Mouse (Mus musculus) R1 (cell line): Measurements from ENCODE around the gene Slc31a1.

ENCODE experiments used
- DNase-seq: peaks from one replicate; pipeline ENCODE4 v3.0.0-alpha.2; 2018; ENCODE audit warnings: low read depth, low spot score

The Slc31a1 gene

GRCm38 (mm10) chr4:62362437-62362836 is 1.9 kb downstream of the Slc31a1 start:
- DNase-seq = no peak

- no peak for DNase-seq
These were observed 3.8 kb downstream of the Slc31a1 start for GRCm38 (mm10) chr4:62364299-62364698.

- DNase-seq = peak; percentile 33
These were observed 5.8 kb downstream of the Slc31a1 start for GRCm38 (mm10) chr4:62366291-62366690.

- no peak for DNase-seq
These were observed 7.1 kb downstream of the Slc31a1 start for GRCm38 (mm10) chr4:62367586-62367985.

- DNase-seq = no peak
These were observed 8.6 kb downstream of the Slc31a1 start for GRCm38 (mm10) chr4:62369091-62369490.

GRCm38 (mm10) chr4:62372410-62372809 is 11.9 kb downstream of the Slc31a1 start:
- DNase-seq = no peak

GRCm38 (mm10) chr4:62372818-62373520 is 12.4 kb downstream of the Slc31a1 start:
- DNase-seq = no peak

GRCm38 (mm10) chr4:62373668-62374067 is 13.1 kb downstream of the Slc31a1 start:
- DNase-seq = no peak

- no peak for DNase-seq
These were observed 13.8 kb downstream of the Slc31a1 start for GRCm38 (mm10) chr4:62374342-62374741.

GRCm38 (mm10) chr4:62376123-62376522 is 15.6 kb downstream of the Slc31a1 start:
- no peak for DNase-seq

GRCm38 (mm10) chr4:62379724-62380381 is 19.3 kb downstream of the Slc31a1 start:
- DNase-seq = no peak

GRCm38 (mm10) chr4:62383207-62383606 is 22.7 kb downstream of the Slc31a1 start:
- DNase-seq = no peak

GRCm38 (mm10) chr4:62383752-62384151 is 23.2 kb downstream of the Slc31a1 start:
- no peak for DNase-seq

- DNase-seq = no peak
These were observed 23.6 kb downstream of the Slc31a1 start for GRCm38 (mm10) chr4:62384159-62384558.

- DNase-seq = no peak
These were observed 24.9 kb downstream of the Slc31a1 start for GRCm38 (mm10) chr4:62385439-62385838.

GRCm38 (mm10) chr4:62389592-62390512 is 29.3 kb downstream of the Slc31a1 start:
- DNase-seq = no peak

GRCm38 (mm10) chr4:62391892-62392291 is 31.4 kb downstream of the Slc31a1 start:
- no peak for DNase-seq

GRCm38 (mm10) chr4:62393459-62393858 is 32.9 kb downstream of the Slc31a1 start:
- no peak for DNase-seq

GRCm38 (mm10) chr4:62395806-62396205 is 35.3 kb downstream of the Slc31a1 start:
- DNase-seq = no peak

- DNase-seq = no peak
These were observed 37.3 kb downstream of the Slc31a1 start for GRCm38 (mm10) chr4:62397616-62398365.

- DNase-seq = no peak
These were observed 38.4 kb downstream of the Slc31a1 start for GRCm38 (mm10) chr4:62398956-62399355.
